Mouse (Mus musculus) spleen, adult 12 weeks (tissue): ENCODE measurements around the gene Tbcel.

Experiments
- DNase-seq: peaks from one replicate; pipeline ENCODE4 v3.0.0; 2022; ENCODE audit warnings: low spot score

The Tbcel gene

DNA sequence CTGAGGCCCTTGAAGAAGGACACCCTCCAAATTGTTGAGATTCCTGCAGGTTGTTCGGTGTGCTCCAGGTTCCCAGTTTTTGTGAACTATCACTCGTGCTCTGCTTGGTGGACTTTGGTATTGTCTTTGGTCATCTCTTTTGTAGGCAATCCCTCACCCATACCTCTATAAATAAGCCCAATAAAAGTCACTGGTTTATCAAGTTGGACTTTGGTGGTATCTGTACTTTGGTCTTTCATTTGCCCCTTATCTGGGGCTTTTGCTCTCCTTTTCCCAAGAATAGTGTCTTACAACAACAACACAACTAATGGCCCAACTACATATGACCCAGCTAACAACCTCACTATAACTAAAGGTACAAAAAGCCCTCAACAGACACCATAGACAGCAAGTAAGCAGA is 66.4 kb downstream of the Tbcel start:
- DNase-seq: no peak

DNA sequence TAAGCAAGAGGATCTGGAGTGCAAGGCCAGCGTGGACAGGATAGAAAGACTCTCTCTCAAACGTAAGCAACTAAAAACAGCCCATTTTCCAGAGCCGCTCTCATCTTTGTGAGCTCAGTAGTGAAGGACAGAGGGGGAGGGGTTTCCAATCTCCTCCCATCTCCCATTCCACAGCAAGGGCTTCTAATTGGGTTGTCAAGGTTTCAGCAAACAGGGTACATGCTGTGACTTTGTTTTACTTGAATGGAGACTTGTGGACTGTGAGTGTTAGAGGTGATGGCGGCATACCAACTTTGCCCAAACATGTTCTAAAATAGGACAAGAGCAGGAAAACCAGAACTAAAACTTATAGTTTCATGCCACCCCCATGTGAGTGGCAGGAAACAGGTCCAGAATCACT is 68.2 kb downstream of the Tbcel start:
- DNase-seq: no peak

DNA sequence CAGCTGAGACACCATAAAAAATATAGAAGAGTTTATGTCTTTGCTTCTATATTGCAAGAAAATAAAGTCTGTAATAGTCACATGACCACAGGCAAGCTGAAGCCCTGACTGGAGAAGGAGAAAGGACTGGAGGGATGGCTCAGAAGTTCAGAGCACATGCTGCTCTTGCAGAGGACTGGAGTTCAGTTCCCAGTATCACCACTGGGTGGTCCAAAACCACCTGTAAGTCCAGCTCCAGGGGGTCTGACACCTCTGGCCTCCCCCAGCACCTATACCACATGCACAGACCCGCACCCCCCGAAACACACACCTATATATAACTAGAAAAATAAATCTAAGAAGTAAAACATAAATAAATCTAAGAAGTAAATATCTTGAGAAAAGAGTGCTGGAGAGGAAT is 75.5 kb downstream of the Tbcel start:
- no peak for DNase-seq

DNA sequence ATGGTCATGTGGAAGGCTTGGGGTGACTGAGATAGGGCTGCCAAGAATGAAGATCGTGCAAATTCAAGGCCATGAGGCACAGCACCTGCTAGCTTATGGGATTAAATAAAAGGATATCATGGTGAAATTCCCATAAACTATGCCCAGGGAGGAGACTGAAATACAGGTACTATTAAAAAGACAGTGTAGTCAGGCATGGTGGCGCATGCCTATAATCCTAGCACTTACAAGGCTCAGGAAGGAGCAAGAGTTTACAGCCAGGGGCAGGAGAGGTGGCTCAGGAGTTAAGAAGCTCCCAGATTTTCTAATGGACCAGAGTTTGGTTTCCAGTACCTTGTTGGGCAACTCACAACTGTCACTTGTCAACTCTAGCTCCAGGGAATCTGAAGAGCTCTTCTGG is 76.0 kb downstream of the Tbcel start:
- DNase-seq: no peak

DNA sequence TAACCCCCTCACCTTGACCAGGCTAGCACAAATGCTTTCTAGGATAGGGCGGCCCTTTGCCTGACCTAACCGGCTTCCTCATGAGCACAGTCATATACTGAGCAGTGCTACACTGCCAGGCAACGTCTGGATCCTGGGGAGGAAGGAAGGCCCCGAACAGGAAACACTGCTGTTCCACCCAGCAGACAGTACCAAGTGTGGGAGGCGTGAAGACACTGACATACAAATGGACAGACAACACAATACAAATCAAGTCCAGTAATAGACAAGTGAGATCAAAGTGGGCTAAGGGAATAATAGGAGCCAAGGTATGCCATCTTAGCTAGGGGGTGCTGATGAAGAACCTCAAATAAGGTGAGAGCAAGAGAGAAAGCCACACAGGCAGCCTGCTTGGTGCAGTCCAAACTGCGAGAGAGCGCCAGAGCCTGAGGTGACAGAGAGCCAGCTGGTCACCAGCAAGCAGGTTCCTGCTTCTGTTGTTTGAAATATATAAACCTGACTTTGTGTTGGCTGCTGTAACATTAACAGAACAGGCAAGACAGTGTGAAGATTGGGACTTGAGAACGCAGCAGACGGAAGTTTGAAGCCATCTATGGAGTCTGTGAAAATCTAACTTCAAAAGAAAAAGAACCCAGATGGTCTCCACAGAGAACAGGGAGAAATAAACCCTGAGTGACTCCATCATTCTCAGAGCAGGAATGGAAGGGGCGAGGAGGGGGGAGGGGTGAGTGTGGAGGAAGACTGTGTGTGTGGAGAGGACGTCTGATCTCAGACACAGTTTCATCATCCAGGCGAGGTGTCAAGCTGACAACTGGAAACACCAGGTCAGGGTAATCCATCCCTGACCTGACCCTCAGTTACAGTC is 79.3 kb downstream of the Tbcel start:
- DNase-seq: no peak

DNA sequence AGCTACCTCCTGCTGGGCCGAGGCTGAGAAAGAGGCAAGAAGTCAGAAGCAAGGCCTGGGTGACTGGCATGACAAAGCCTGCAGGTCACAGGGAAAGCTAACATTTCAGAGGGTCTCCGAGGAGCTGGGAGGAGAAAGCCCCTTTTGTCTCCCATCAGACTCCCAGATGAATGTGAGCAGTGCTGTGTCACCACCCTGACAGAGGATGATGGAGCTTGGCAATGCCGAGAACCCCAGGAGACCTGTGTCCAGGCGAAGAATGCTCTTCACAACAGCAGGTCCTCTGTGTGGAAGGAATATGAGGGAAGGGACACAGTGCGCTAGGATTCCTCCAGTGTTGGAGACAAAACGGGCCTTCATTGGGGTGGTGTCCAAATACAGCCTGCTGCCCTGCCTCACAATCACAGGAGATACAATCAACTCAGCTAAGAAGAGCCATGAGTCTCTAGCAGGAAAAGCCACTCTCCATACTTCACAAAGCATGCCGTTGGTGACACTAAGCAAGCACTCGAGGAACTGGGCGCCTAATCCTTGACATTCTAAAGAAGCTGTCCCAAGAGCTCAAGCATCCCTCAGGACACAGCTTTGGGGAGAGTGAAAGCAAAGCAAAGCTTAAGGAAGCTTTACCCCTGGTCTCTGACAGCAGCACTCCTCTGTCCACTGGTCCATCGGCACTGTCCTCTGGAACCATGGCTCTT is 80.8 kb downstream of the Tbcel start:
- DNase-seq: no peak

DNA sequence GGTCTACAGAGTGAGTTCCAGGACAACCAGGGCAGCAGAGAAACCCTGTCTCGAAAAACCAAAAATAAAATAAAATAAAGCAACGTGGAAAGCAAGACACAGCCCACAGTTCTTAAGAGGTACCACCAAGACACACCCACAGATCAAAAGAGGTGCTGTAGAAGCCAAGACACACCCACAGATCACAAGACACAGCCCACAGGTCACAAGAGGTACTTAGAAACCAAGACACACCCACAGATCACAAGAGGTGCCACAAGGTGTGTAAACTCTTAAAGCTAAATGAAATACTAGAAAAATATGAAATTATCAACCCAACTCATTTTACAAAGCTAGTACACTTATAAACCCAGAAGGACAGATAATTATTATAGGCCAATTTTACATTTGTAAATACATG is 84.0 kb downstream of the Tbcel start:
- no peak for DNase-seq

DNA sequence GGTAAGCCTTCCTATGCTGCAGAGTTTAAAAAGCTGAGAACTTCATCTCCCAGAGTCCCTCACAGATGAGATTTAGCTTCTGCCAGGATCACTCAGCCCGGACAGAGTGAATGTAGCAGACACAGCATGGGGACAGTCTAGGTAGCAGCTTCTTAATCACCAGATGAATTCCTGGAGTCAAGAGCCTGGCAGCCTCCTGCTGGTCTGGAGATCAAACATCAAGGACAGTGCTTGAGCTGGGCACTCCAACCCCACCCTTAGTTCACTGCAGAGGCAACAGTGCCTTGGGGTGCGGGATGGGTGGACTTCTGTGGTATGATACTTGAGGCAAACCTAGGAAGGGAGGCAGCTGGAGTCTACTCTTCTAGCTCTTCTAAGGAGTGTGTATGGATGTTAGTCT is 87.9 kb downstream of the Tbcel start:
- DNase-seq: no peak

DNA sequence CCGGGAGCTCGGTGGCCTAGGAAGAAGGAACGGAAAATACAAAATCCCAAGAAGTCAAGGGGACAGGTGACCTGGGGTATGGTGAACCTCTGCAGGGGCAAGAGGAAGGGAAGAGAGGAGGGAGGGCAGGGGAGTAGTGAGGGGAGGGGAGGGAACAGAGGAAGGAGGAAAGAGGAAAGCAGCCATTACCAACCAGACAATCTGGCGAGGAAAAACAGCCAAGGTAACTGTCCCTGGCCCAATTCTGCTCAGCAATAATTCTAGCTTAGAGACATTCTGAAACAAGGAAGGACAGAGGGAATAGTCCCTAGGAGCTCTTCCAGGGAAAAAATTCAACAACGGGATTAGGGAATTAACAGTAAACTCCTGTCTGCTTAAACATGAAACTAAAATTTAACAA is 88.8 kb downstream of the Tbcel start:
- no peak for DNase-seq

DNA sequence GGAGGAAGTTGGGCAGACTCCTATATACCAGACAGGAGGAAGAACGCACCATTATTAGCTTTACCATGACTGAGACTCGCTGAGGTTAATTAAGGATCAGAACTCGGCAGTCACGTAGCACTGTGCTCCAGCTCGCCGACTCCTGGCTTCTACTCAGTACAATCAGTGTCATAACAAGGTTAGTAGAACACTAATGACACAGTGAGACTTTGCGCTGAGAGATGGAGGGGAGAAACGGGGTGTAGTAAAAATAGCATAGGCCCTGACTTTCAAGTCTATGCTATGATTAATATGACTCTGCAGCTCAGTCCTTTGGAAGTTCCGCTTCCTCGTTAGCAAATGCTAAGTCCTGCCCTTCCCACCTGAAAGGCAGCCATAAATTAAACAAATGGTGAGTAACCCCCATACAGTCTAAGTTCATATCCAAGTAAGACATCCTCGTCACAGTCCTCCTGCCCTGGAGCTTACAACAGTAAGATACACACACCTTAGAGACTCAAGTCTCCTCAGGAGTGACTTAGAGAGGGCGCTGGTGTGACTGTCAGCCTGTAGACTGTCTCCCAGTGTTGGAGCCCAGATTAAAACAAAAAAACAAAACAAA is 90.2 kb downstream of the Tbcel start:
- no peak for DNase-seq

DNA sequence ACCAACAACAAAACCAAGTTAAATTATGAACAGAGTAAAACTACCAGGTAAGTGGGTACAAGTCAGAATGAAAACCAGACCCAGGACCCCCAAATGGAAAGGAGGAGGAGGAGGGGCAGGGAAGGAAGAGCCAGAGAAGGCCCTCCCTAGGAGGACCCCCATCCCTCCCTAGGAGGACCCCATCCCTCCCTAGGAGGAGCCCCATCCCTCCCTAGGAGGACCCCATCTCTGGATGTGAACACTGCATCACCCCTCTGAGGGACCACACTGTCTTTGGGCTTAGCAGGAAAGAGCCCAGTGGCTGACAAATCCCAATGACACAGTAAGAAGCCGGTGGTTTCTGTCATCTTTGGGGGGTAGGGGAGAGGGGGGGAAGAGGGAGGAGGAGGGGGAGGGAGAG is 92.4 kb downstream of the Tbcel start:
- DNase-seq: no peak

DNA sequence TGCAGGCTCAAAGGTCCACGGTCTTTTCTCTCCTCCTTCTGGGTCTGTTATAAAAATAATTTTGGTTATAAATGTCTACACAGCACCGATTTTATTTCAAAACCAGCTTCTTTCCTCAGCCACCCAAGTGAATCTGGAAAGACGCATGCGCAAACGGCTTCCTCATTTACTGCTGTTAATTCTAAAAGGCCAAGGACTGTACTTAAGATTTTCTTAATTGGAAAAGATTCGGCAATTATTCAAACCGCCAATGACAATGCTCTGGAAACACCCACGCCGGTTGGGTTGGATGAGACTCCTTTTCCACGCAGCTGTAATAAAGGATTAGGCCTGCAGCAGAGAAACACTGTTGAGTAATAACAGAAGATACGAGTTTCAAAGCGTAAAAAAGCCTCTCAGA is 94.3 kb downstream of the Tbcel start:
- DNase-seq: no peak

DNA sequence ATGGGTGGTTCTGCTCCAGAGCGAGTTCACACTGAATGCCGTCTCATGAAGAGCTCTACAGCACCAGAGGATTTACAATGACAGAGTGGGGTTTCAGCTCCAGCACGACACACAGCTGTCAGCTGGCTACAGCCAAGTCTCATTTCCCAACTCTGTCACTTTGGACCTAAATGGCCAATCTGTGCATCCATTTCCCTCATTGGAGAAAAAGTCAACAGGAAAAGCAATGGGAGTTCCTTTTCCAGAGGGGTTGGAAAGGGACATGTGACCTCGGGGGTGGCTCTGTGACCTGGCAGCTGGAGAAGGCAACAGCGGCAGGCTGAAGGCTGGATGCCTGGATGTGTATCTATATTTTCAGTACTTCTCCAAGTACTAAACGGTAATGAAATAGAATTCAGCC is 96.3 kb downstream of the Tbcel start:
- DNase-seq: no peak

DNA sequence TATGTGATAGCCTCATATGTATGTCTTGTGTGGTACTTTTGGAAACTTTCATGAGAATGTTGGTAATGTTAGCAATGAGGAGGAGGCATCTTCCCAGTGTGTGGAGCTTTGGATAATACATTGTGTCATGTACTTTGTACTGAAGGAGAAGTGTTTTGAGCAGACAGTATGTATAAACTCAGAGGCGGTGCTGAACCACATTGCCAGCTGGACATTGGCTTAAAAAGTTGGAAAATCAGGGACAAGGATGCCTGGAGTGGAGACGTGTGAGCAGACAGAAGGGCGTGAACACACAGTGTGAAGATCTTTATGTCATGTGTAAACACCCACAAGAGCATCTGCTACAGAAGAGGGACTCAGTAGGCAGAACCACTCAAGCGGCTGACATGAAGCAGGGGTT is 101.9 kb downstream of the Tbcel start:
- no peak for DNase-seq

DNA sequence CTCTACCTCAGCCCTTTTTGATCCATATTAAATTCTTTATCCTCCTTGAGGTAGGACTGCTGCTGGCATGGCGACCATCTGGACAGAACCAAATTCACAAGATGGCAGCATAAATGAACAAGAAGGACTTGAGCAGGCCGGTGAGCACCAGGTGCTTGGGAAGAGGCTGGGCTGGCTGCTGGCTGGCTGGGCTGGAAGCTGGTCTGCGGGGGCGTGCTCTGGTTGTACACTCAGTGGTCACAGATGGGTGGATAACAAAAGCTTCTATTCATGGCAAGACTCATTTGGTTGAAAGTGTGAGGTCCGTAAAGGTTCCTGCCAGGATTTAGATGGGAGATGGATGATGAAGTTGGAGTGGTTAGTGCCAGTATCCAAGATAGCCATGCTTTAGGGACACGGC is 106.1 kb downstream of the Tbcel start:
- DNase-seq: no peak

DNA sequence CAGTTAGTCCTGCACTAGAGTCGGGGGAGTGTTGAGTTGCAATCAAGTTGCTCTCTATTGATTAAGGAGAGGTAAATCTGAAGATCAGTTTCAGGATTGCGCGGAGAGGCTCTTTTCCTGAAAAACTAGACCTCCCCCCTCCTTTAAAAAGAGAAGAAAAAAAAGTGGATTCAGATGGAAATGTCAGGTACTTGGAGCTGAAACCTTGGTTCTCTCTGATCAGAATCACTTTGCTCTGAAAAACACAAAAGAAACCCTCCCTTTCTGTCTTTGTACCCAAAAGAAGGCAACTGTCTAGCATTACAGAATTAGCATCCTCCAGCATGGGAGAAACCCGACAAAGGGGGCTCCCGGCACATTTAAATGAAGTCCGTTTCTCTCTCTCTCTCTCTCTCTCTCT is 107.8 kb downstream of the Tbcel start, which contains the start of gene Tecta:
Gene Tecta (minus strand): TSS at position 101 of the 400 bp plus-strand sequence.
- no peak for DNase-seq

DNA sequence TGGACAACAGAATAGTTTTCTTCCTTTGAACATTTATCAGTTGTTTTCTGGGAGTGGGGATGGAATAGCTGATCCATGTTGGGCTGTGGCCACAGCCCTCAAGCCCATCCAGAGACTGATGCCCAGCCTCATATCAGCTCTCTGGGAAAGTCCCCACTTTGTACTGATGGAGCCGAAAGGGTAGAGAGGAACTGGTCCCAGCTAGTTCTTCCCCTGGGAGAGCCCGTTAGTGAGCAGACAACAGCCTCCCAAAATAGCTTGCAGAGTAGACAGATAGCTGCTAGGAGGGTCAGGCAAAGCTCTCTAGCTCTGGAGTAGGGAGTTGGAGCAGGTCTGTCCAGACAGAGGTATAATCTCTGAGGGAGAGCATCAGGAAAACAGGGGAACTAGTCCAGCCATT is 111.5 kb downstream of the Tbcel start:
- no peak for DNase-seq

DNA sequence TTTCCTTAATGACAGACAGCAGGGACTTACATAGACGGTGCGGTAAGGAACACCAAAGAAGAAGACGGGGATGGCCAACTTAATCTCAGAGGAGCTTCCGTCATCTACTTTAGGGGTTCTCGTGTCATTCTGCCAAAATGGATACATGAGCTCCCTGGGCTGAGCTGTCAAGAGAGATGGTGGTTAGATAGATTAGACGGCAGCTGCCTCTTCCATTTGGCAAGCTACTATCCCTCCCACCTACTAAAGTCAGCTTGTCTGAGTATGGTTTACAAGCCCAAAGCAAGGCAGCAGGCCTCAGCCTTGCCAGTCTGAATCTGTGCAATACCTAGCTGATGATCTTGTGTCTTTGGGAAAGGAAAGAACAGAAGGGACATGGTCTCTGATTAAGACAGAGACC is 112.7 kb downstream of the Tbcel start:
- DNase-seq: no peak

DNA sequence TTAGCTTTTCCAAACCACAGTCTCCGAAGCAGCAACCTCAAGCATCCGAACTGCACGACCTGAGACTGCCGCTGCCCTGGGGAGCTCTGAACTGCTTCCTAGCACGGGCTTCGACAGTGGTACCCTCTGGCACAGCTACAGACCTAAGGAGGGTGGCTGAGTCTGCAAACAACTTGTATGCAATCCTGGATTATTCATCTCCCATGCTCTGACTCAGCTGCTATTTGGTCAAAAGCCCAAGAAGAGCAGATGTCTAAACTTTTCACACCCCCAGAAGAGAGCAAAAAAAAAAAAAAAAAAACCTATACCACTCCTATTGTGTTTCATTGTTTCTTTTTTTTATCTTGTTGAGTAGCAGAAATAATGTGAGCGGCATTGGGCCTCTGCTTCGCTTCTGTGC is 113.3 kb downstream of the Tbcel start:
- no peak for DNase-seq

DNA sequence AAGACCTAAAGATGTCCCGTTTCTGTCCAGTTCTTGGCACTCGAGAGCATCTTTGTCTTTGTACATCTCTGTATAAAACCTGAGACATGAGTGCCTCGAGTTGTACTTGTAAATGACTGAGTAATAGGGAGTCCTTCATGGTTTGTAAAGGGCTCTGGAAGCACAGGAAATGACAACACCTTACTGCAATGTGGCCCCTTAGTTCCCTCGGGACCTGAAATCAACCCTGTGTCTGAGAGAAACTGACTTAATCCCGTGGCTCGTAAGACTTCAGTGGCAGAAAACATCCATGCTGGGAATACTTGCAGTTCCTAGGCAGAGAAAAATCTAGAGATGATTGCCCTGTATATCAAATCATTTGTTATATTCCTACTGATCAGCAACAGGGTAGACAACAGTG is 114.7 kb downstream of the Tbcel start:
- DNase-seq: no peak

DNA sequence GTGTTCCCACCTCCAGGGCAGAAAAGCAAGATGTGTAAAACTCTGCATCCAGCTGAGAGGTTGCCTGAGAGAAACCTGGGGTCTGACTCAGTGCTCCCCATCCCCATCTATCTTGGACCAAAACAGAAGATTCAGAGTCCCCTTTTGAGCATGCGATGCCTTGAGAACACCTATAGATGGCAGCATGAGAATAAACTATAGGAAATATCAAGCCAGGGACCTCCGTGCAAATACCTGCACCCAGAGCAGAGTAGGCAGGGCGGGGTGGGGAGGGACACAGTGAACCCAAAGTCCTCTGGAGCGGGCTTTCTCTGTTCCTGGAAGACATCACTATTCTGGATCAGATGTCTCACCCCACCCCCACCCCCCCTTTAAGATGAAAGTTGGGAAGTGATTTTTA is 119.1 kb downstream of the Tbcel start:
- DNase-seq: no peak

DNA sequence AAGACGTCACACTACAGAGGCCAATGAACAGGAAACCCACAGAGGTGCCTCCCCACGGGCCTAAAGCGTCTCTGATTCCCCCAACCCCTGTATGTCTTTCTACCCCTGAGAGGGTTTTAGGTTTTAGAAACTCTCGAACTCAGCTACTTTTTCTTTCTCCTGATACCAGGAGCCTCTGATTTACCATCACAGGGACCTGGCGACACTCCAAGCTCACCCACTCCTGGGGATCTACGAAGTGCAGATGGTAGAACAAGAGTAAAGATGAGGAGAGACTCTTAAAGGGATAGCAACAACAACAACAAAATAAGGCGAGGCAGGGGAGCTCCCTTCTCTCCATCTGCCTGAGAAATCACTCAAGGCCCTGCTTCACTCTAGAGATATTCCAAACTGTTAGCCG is 120.6 kb downstream of the Tbcel start:
- no peak for DNase-seq

DNA sequence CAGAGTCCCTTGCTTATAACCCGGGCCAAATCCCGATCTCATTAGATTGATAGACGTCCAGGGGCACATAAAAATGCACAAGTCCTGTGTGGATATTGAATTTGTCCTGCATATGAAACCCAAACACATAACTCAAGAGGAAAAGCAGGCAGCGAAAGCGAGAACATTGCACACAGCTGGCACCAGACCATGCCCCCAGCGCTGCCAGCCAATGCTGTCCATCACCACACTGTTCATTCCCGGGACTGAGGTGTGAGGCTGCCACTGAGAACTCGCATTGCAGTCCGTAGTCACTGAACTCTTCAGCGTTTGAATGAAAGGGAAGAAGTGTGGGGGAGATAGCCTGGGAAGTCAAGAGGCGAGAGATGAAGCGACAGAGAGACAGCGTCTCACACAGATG is 122.0 kb downstream of the Tbcel start:
- no peak for DNase-seq
